Mouse (Mus musculus) lung, postnatal 25 days (tissue): ENCODE measurements around the gene Nkd1.

Experiments
- DNase-seq: peaks from one replicate; pipeline ENCODE4 v3.0.0; 2022; ENCODE audit warnings: low spot score

Nkd1 gene

GRCm38 (mm10) chr8:88620931-88621330 lies 99.8 kb downstream of the Nkd1 start:
- no peak for DNase-seq

GRCm38 (mm10) chr8:88621408-88621807 lies 100.3 kb downstream of the Nkd1 start:
- DNase-seq, result peak; percentile 76

GRCm38 (mm10) chr8:88623351-88623750 lies 102.2 kb downstream of the Nkd1 start:
- no peak for DNase-seq

GRCm38 (mm10) chr8:88624276-88624675 lies 103.1 kb downstream of the Nkd1 start:
- no peak for DNase-seq

GRCm38 (mm10) chr8:88626433-88626832 lies 105.3 kb downstream of the Nkd1 start:
- no peak for DNase-seq

- no peak for DNase-seq
Measured at GRCm38 (mm10) chr8:88626940-88627264, 105.7 kb downstream of the Nkd1 start.

- peak; percentile 60 for DNase-seq
Measured at GRCm38 (mm10) chr8:88627265-88627991, 106.3 kb downstream of the Nkd1 start.

GRCm38 (mm10) chr8:88628001-88628774 lies 107.0 kb downstream of the Nkd1 start:
- no peak for DNase-seq

GRCm38 (mm10) chr8:88630225-88630624 lies 109.1 kb downstream of the Nkd1 start:
- DNase-seq, result peak; percentile 34

GRCm38 (mm10) chr8:88631081-88631480 lies 109.9 kb downstream of the Nkd1 start:
- DNase-seq, result peak; percentile 42

GRCm38 (mm10) chr8:88633343-88633765 lies 112.2 kb downstream of the Nkd1 start:
- peak; percentile 70 for DNase-seq

GRCm38 (mm10) chr8:88635474-88636397 lies 114.6 kb downstream of the Nkd1 start, which contains the start of gene Snx20:
Gene Snx20, minus strand, starts transcription at chr8:88636128.
- peak; percentile 74 for DNase-seq

GRCm38 (mm10) chr8:88637092-88638000 lies 116.2 kb downstream of the Nkd1 start:
- DNase-seq, result peak; percentile 44

GRCm38 (mm10) chr8:88638908-88639307 lies 117.8 kb downstream of the Nkd1 start:
- DNase-seq, result no peak

GRCm38 (mm10) chr8:88642734-88643564 lies 121.8 kb downstream of the Nkd1 start:
- DNase-seq, result no peak
